In genomic region chr11:106603230-106603629, GRCm38 (mm10) we compare ENCODE assay signal across 23 mouse cellular contexts. TPM values are rescaled to one million over a fixed set of nuclear protein-coding genes. Genes with fewer than 3 reads are reported as not detected.
A peak's percentile ranks its signal among the peaks of the same experiment; 100 is the strongest.
DNase-seq lines count a peak whose midpoint lies in the region; ATAC-seq lines count a peak whose summit lies in the region.
"Had no signal": no experiment of that assay in that cellular context is flagged by ENCODE, and none has a peak within 500 bp of the region (broad histone marks: within the 10 kb centered on the region; RNA-seq: fewer than 3 reads in every experiment).

No protein-coding gene starts in this region.

- peaks cover 27% of the 10 kb centered on the region for H3K4me1 ChIP-seq in liver, embryonic 11.5 days (replicated peaks; ENCODE audit: control insufficient read depth, insufficient read depth, low read length)
- H3K4me1 ChIP-seq in liver, embryonic 15.5 days (replicated peaks) = peaks cover 61% of the 10 kb centered on the region

- DNase-seq in liver, embryonic 11.5 days (ENCODE audit: low spot score) = no peak
- DNase-seq in liver = no peak
- DNase-seq in thymus, postnatal 10 days (ENCODE audit: low spot score in 2 of 2) = no peak
- no peak for DNase-seq in urinary bladder, adult 18-20 months (ENCODE audit: low spot score in 2 of 2)
- no peak for DNase-seq in left cerebral cortex, postnatal 10 days (ENCODE audit: extremely low spot score in 1 of 2, low spot score in 2 of 2)
- DNase-seq: cerebellum, adult 2 months; heart, postnatal 10 days; kidney, adult 18-20 months; kidney, postnatal 4 days; layer of hippocampus, adult 9-11 months; lung, adult 2 months; lung, postnatal 4 days; right cerebral cortex, postnatal 14 days; spleen, adult 18-20 months; thymus, adult 18-20 months had no signal

- no peak overlapping the region for H3K27ac ChIP-seq in liver, embryonic 11.5 days (ENCODE audit: low read depth, low read length)
- H3K27ac ChIP-seq in liver, embryonic 15.5 days (replicated peaks) = no peak overlapping the region
- H3K27ac ChIP-seq: embryonic facial prominence, embryonic 12.5 days; midbrain, embryonic 13.5 days had no signal

- no peak overlapping the region for H3K4me3 ChIP-seq in liver, embryonic 11.5 days (ENCODE audit: low read depth, low read length)
- no peak overlapping the region for H3K4me3 ChIP-seq in liver, embryonic 15.5 days (replicated peaks)
- H3K4me3 ChIP-seq: embryonic facial prominence, embryonic 12.5 days; midbrain, embryonic 13.5 days; myocyte had no signal

- 83% methylated on average over 11 of the region's 11 CpGs for WGBS in liver, embryonic 11.5 days
- WGBS in liver, embryonic 15.5 days (ENCODE audit: insufficient replicate concordance) = 41% methylated on average over 11 of the region's 11 CpGs

- no peak overlapping the region for H3K4me2 ChIP-seq in liver, embryonic 11.5 days
- peak overlapping the region; percentile 13; the same call in 1 of the 2 replicates for H3K4me2 ChIP-seq in liver, embryonic 15.5 days
- H3K4me2 ChIP-seq: embryonic facial prominence, embryonic 12.5 days; heart, embryonic 11.5 days; midbrain, embryonic 13.5 days had no signal

- no peaks in the 10 kb centered on the region for H3K27me3 ChIP-seq in liver, embryonic 11.5 days (replicated peaks; ENCODE audit: control insufficient read depth, insufficient read depth, low read length)
- no peaks in the 10 kb centered on the region for H3K27me3 ChIP-seq in liver, embryonic 15.5 days
- H3K27me3 ChIP-seq: embryonic facial prominence, embryonic 12.5 days; midbrain, embryonic 13.5 days; Patski had no signal

- no peaks in the 10 kb centered on the region for H3K9me3 ChIP-seq in liver, embryonic 11.5 days (ENCODE audit: control insufficient read depth, low read length)
- H3K9me3 ChIP-seq in liver, embryonic 15.5 days (replicated peaks) = no peaks in the 10 kb centered on the region
- H3K9me3 ChIP-seq: embryonic facial prominence, embryonic 12.5 days; midbrain, embryonic 13.5 days had no signal

- H3K36me3 ChIP-seq in liver, embryonic 11.5 days (ENCODE audit: control insufficient read depth, insufficient read depth, low read length) = no peaks in the 10 kb centered on the region
- H3K36me3 ChIP-seq in liver, embryonic 15.5 days (replicated peaks) = peaks cover 4% of the 10 kb centered on the region
- H3K36me3 ChIP-seq: midbrain, embryonic 13.5 days had no signal

- ATAC-seq in liver, embryonic 11.5 days (replicated peaks; ENCODE audit: low FRiP score) = 0 out of 2 replicates have a peak, but pooled peaks have one; percentile 19
- peak; percentile 67 for ATAC-seq in erythroblast, adult 5-6 weeks (replicated peaks; ENCODE audit: low FRiP score, poor library complexity, severe bottlenecking)
- peak; percentile 38; the same call in 1 of the 2 replicates for ATAC-seq in liver, embryonic 15.5 days (ENCODE audit: insufficient read depth)
- ATAC-seq: forebrain, embryonic 16.5 days; midbrain, embryonic 13.5 days; Patski had no signal

- intact Hi-C loops in left cerebral cortex, postnatal 10 days (cut with DNase I) = no loop called here

- no peak overlapping the region for H3K9ac ChIP-seq in liver, embryonic 11.5 days (ENCODE audit: low read depth, low read length)
- H3K9ac ChIP-seq in liver, embryonic 15.5 days = no peak overlapping the region
- H3K9ac ChIP-seq: embryonic facial prominence, embryonic 12.5 days; midbrain, embryonic 13.5 days had no signal

RNA-seq across cellular contexts. Expression of gene Tex2, which starts 10.0 kb away (rescaled TPM):
- 13.4 and 15.9 TPM in 2 replicates for polyA plus RNA-seq in liver, embryonic 11.5 days (2014; fragmentation: Nextera tagmentation; extraction: Ambion mirVana)
- 8.6 and 10.0 TPM in 2 replicates for total RNA-seq in erythroblast, adult 5-6 weeks (2015; ENCODE audit: low replicate concordance)
- 17.5 and 18.0 TPM in 2 replicates for total RNA-seq in erythroblast, adult 5-6 weeks (2017; ENCODE audit: low replicate concordance)
- polyA plus RNA-seq in liver, embryonic 15.5 days (2015; fragmentation: Nextera tagmentation; extraction: Ambion mirVana) = 9.2 and 10.2 TPM in 2 replicates
- 10 to 100 TPM; 86.8 to 91.8 TPM for total RNA-seq in left cerebral cortex, postnatal 10 days (2021)

Comparison
In these comparisons a context has a peak if more than half of its experiments do, and no peak if none do; other contexts are left out.
1. RNA of gene Tex2, which starts 10.0 kb away (total RNA-seq): 86.8 to 91.8 TPM in left cerebral cortex, postnatal 10 days; 8.6 to 18.0 TPM in erythroblast, adult 5-6 weeks; every median in the first group is over 4 times any median in the second.
2. Peak in every context shown above with its lines, with median percentiles within 50 percentile points of each other: ATAC-seq.